Mouse (Mus musculus) left cerebral cortex, postnatal 4 days (tissue): ENCODE measurements around the gene Defb29. TPM values are rescaled to one million over a fixed set of nuclear protein-coding genes. Genes with fewer than 3 reads are reported as not detected.

Source experiments
- DNase-seq: peaks from one replicate; pipeline ENCODE4 v3.0.0-alpha.2; 2022
- intact Hi-C: fragments of 180-260 bp; cut with DNase I; formaldehyde crosslinking; loops from one replicate; pipeline ENCODE4 v1.15.1; 2025
- total RNA-seq, 2 experiments: library from RNA; stranded (reverse); gene quantifications; 2 replicates each; pipeline ENCODE4 v1.2.3; 2021

The Defb29 gene
- total RNA-seq, 2 experiments from 2014 or later: not detected

- no peak for DNase-seq
- intact Hi-C loops: no loop called here
These were observed 35.9 kb downstream of the Defb29 start for GRCm38 (mm10) chr2:152503950-152504349.

GRCm38 (mm10) chr2:152500863-152501229, 39.1 kb downstream of the Defb29 start:
- no peak for DNase-seq
- intact Hi-C loops: no loop called here

GRCm38 (mm10) chr2:152500204-152500862, 39.6 kb downstream of the Defb29 start:
- intact Hi-C loops: no loop called here
- DNase-seq: no peak

GRCm38 (mm10) chr2:152498020-152498419, 41.9 kb downstream of the Defb29 start:
- intact Hi-C loops: no loop called here
- DNase-seq: no peak

GRCm38 (mm10) chr2:152493151-152493550, 46.7 kb downstream of the Defb29 start:
- intact Hi-C loops: no loop called here
- no peak for DNase-seq

- DNase-seq: no peak
- intact Hi-C loops: no loop called here
These were observed 49.9 kb downstream of the Defb29 start, which contains the start of gene Defb22 for GRCm38 (mm10) chr2:152490038-152490437. Gene Defb22, minus strand, starts transcription at chr2:152490138.

Other genes starting within 250 kb of the Defb29 start
- gene Tbc1d20, start 246.3 kb downstream of the Defb29 start, total RNA-seq: 10 to 100 TPM; 41.2 to 42.6 TPM
- gene Rbck1, start 207.4 kb downstream of the Defb29 start, total RNA-seq: 100 to 1,000 TPM; 123 to 134 TPM
- gene Trib3, start 196.1 kb downstream of the Defb29 start, total RNA-seq: 1 to 10 TPM in 1 of 2 experiments, under 1 TPM in 1; 0.92 to 1.4 TPM
- gene Nrsn2, start 163.5 kb downstream of the Defb29 start, total RNA-seq: 10 to 100 TPM; 18.7 to 27.1 TPM
- gene Sox12, start 142.0 kb downstream of the Defb29 start, total RNA-seq: 100 to 1,000 TPM; 102 to 105 TPM
- 10 to 100 TPM; 12.5 to 13.8 TPM for gene Zcchc3, start 125.1 kb downstream of the Defb29 start, total RNA-seq
- 1 to 10 TPM; 2.6 to 3.1 TPM for gene 6820408C15Rik, start 124.5 kb downstream of the Defb29 start, total RNA-seq
- gene Defb23, start 75.5 kb downstream of the Defb29 start, total RNA-seq: not detected
- gene Defb20, start 63.0 kb downstream of the Defb29 start, total RNA-seq: not detected
- not detected for gene Defb22, start 50.0 kb downstream of the Defb29 start, total RNA-seq
- gene Defb26, start 28.4 kb downstream of the Defb29 start, total RNA-seq: not detected
- not detected for gene Defb28, start 21.8 kb downstream of the Defb29 start, total RNA-seq
- gene Gm17416, start 29.2 kb upstream of the Defb29 start, total RNA-seq: not detected
- gene Defb21, start 32.6 kb upstream of the Defb29 start, total RNA-seq: not detected
- gene Defb19, start 40.2 kb upstream of the Defb29 start, total RNA-seq: not detected
- not detected for gene Defb45, start 59.3 kb upstream of the Defb29 start, total RNA-seq
- gene Defb36, start 64.2 kb upstream of the Defb29 start, total RNA-seq: not detected
- not detected for gene Defb25, start 83.0 kb upstream of the Defb29 start, total RNA-seq
- under 1 TPM; 0.62 to 0.86 TPM for gene Rem1, start 86.9 kb upstream of the Defb29 start, total RNA-seq
- gene H13, start 129.4 kb upstream of the Defb29 start, total RNA-seq: 100 to 1,000 TPM; 149 to 160 TPM
- gene Mcts2, start 146.9 kb upstream of the Defb29 start, total RNA-seq: 10 to 100 TPM; 30.4 to 32.5 TPM
- 10 to 100 TPM; 25.6 to 27.6 TPM for gene Id1, start 196.2 kb upstream of the Defb29 start, total RNA-seq
- 1 to 10 TPM; 1.7 to 1.9 TPM for gene Cox4i2, start 214.1 kb upstream of the Defb29 start, total RNA-seq